Mouse (Mus musculus) spleen, postnatal 10 days (tissue): Measurements from ENCODE around the gene Ddc.

ENCODE experiments used
- DNase-seq, 2 experiments: peaks; one replicate each; pipeline ENCODE4 v3.0.0; 2021 to 2022; ENCODE audit warnings: low spot score in 2 of 2

Ddc gene

GRCm38 (mm10) chr11:11878278-11878980, 19.5 kb downstream of the Ddc start:
- DNase-seq, result no peak

DNA sequence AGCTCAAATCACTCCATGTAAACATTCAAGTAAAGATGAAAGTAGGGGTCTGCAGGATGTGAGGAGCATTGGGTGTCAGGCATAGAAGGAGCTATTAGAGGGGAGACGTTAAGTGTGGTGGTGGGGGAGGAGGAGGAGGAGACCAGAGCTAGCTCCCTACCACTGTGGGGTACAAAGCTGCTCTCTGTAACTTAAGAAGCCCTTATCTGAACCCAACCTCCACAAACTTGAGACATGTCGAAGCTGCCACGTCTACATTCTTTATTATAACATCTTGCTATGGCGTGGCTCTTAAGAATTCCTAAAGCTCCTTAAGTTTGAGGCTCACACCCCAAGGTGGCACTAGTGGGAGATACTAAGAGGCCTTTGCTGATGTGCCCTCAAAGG, 20.1 kb downstream of the Ddc start:
- DNase-seq, result no peak

- DNase-seq, result no peak
Measured at GRCm38 (mm10) chr11:11876366-11876765, 21.6 kb downstream of the Ddc start.

DNA sequence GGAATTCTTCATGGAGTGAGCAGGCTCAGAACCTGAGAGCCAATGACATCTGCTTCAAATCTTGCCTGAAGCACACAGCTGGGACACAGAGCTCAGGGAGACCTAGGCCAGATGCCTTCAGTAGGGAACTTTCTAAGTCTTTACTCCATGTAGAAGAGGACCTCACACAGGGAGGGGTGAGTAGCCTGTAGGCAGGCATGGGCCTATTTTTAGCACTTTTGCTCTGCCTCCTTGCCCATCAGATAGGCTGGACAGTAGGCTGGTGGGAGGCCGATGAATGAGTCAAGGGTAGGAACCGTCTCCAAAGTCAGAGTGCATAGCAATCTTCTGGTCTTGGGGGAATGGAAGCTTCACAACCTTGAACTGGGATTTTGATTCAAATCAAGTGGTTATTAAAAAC, 22.7 kb downstream of the Ddc start:
- DNase-seq, result no peak

- peak in 1 of 2 experiments; percentile 24 for DNase-seq
Measured at GRCm38 (mm10) chr11:11873023-11873908, 24.7 kb downstream of the Ddc start.

- no peak for DNase-seq
Measured at GRCm38 (mm10) chr11:11872140-11872795, 25.7 kb downstream of the Ddc start.

DNA sequence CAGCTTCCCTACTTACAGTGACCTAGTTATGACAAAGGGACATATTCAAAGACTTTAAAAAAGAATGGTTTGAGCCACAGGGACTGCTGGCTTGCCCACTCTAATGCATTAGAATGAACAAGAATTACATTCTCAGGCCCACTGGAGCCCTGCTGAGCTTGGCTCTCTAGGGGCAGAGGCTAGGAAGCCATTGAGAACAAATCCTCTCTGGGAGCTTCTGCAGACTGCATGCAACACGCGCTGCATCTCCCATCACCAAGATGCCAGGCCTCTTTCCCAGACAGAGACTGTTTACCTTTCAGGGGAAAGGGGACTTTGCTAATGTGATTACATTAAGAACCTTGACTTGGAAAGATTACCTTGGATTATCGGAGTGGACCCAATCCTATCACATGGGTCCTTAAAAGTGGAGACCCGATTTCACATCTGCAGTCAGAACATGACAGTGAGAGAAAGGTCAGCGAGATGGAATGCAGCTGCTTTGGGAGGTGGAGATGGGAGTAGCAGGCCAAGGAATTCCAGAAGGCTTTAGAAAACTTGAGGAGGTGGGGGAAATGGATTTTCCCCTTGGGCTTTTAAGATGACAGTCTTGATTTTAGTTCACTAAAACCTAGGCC, 26.6 kb downstream of the Ddc start:
- no peak for DNase-seq

DNA sequence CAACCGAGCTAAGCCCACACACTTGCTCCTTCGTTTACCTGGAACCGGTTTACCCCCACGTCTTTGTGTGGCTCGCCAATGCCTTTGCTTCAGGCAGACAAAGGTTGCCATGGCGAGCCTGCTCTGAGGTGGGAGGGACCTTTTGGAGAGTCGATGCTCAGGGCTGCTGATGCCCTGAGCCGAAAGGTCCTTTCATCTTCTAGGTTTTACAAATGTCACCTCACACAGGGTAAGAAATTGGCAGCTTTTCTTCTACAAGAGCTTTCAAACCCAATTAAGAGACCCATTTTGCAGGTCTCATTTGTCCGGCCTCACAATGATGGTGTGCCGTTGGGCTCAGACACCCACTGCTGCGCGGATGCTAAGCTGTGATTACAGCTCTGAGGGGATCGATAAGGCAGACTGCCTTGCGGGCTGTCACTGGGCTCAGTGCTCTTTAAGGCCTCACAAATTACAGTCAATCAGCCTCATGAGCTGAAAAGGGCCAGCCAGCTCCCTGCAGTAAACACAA, 29.9 kb downstream of the Ddc start:
- DNase-seq, result no peak

DNA sequence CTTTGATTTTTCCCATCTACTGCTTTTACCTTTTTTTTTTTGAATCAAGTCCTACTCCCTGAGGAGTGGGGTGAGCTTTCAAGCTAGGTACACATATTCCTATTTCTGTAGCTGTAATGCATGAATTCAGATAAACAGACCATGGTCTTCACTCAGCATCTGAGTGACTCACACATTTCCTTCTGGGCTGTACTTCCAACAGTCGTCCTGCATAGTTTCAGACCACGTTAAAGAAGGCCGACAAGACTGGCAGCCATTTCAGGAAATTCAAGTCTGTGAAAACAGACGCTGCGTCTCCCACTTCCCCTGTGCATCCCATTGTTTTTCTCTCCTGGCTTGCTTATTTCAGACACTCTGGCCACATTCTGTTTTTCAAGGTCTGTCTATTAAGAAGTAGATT, 31.2 kb downstream of the Ddc start:
- no peak for DNase-seq

GRCm38 (mm10) chr11:11865128-11865527, 32.8 kb downstream of the Ddc start:
- DNase-seq, result no peak

DNA sequence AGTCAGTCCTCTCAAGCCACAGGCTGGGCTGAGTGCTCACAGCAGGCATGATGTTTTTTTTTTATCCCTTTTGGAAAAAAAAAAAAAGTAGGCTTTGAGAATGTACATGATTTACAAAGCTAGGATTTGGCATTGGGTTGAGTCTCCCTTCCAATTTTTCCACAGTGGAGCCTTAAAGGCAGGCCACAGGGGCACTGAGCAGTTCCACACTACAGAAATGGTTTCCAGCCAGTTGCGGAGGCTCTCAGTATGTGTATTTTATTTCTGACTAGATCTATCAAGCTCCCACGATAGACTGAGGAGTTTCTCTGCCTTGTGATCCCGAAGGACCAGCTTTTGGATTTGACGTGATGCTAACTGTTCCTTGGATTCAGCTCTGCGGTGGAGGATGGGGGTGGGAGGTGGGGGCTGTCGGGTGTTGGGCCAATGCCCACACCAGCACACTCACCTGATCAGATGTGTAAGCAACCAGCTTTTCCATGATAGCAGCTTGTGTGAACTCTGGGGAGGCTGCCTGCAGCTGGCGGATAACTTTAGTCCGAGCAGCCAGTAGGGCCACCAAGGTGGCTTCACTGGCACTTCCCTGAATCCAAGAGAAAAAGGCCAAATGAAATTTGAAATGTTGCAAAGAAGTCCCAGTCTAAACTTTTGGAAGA, 33.4 kb downstream of the Ddc start:
- DNase-seq, result no peak

DNA sequence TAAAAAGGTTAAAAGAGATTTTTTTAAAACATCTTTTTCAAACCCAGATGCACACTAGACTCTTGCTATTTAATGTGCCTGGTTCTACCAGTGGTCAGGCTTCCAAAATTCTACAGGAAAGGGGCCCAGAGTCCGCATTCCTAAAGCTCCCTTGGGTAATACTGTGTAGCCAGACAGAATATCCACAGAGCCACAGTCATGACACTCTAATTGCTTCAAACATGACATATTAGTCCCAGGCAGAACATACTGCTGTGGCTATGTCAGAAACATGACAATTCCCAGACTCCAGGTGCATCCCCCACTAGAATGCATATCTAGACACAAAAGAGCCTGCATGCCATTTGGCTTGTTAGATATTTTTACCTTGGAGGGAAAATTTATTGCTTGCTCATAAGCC, 35.4 kb downstream of the Ddc start:
- DNase-seq, result no peak

- no peak for DNase-seq
Measured at GRCm38 (mm10) chr11:11856959-11857358, 41.0 kb downstream of the Ddc start.

GRCm38 (mm10) chr11:11855685-11856131, 42.2 kb downstream of the Ddc start:
- DNase-seq, result no peak

DNA sequence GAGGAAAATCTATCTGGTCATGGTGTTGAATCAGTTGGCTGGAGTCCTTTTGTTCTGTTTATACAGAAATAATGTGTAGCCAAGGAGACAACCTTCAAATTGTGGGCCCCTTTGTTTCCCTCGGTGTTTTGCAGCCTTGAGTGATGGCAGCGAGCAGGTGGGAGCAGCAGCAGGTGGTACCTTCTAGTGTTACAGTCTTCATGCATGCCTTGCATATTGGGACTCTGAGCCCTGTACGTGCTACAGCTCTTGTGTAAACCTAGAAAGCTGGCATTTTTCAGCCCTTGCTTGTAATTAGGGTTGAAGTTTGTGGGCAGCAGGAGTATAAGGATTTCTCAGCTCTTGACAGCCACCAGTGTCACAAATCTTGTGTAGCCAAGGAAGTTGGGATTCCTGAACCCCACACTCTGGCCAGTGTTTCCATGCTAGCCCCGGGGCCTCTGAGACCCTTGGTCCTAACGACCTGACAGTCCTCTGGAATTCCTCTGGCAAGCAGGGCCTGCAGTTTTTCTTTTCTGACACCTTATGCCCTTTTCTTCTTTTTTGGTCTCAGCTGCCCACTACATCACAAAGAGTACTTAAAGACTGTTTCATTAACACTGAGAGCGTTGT, 42.8 kb downstream of the Ddc start:
- DNase-seq, result no peak

DNA sequence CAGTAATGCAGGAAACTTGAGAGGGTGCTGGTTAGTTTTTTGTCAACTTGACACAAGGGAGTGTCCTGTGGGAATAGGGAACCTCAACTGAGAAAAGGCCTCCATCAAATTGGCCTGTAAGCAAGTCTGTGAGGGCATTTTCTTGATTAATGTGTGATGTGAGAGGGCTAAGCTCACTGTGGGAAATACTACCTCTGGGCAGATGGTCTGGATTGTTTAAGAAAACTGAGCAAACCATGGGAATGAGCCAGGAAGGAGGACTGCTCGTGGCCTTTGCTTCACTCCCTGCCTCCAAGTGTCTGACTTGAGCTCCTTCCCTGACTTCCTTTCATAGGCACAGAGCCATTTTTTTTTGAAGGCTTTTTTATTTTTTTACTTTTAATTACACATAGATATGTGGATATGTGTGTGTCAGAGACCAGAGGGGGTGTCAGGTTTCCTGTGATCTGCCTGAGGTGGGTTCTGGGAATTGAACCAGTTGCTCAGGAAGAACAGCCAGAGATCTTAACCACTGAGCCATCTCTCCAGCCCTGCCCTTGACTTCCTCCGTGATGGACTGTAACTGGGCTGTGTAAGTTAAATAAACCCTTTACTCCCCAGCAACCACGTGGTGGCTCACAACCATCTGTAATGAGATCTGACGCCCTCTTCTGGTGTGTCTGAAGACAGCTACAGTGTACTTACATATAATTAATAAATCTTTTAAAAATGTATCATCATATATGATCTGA, 44.0 kb downstream of the Ddc start:
- no peak for DNase-seq

- DNase-seq, result no peak
Measured at GRCm38 (mm10) chr11:11851957-11852505, 45.9 kb downstream of the Ddc start.

- no peak for DNase-seq
Measured at GRCm38 (mm10) chr11:11850476-11851267, 47.3 kb downstream of the Ddc start.
